Mouse (Mus musculus) liver, embryonic 11.5 days (tissue): ENCODE measurements at regions not wholly inside any gene's neighbourhood (a gene's known extent, or its start where the extent isn't known, plus 50 kb on each side); places are given as distances from the start of the nearest gene placed in this dataset.

Experiments used
- ATAC-seq: fragments of 200-750 bp; cut with Nextera tagmentation; replicated peaks from 2 replicates; pipeline ENCODE4 v1.8.0; 2017; ENCODE audit warnings: moderate number of reproducible peaks, mild to moderate bottlenecking, moderate TSS enrichment, moderate library complexity; ENCODE audit not compliant: low FRiP score
- DNase-seq: peaks from one replicate; pipeline ENCODE4 v3.0.0-alpha.2; 2017; ENCODE audit warnings: low spot score
- H3K27ac ChIP-seq: fragments of 300-500 bp; sonication (generic); 2 replicates; pipeline ENCODE4 v1.5.1; 2014; ENCODE audit warnings: mild to moderate bottlenecking, low read depth, low read length, control low read depth
- H3K27me3 ChIP-seq: fragments of 300-500 bp; sonication (generic); replicated peaks from 2 replicates; pipeline ENCODE4 v1.6.1; 2014; ENCODE audit warnings: low read length, mixed read lengths; ENCODE audit not compliant: control insufficient read depth, insufficient read depth
- H3K36me3 ChIP-seq: fragments of 300-500 bp; sonication (generic); 2 replicates; pipeline ENCODE4 v1.6.1; 2014; ENCODE audit warnings: mild to moderate bottlenecking, low read length, moderate library complexity, mixed read lengths; ENCODE audit not compliant: control insufficient read depth, insufficient read depth
- H3K4me1 ChIP-seq: fragments of 300-500 bp; sonication (generic); replicated peaks from 2 replicates; pipeline ENCODE4 v1.6.1; 2014; ENCODE audit warnings: low read length, mixed read lengths; ENCODE audit not compliant: control insufficient read depth, insufficient read depth
- H3K4me2 ChIP-seq: fragments of 300-500 bp; sonication (generic); 2 replicates; pipeline ENCODE4 v1.6.1; 2014; ENCODE audit warnings: mild to moderate bottlenecking, control low read depth, moderate library complexity
- H3K4me3 ChIP-seq: fragments of 300-500 bp; sonication (generic); 2 replicates; pipeline ENCODE4 v1.5.1; 2014; ENCODE audit warnings: low read depth, low read length, control low read depth
- H3K9ac ChIP-seq: fragments of 300-500 bp; sonication (generic); 2 replicates; pipeline ENCODE4 v1.6.1; 2014; ENCODE audit warnings: low read depth, low read length, control low read depth
- H3K9me3 ChIP-seq: fragments of 300-500 bp; sonication (generic); 2 replicates; pipeline ENCODE4 v1.6.1; 2016; ENCODE audit warnings: low read length, inconsistent platforms, mixed read lengths; ENCODE audit not compliant: control insufficient read depth
- WGBS: fragments of 180-500 bp; shearing (Covaris S2); extraction: QIAGEN DNeasy Blood & Tissue Kit; methylation state at CpG from one replicate; pipeline ENCODE4 v1.1.7; 2014; 5-methylcytosine and 5-hydroxymethylcytosine counted together

- Histone ChIP-seq H3K4me2 (no peak overlapping the region), H3K4me3 (no peak overlapping the region), H3K9ac (no peak overlapping the region), H3K27ac (no peak overlapping the region), H3K36me3 (no peaks in the 10 kb centered on the region), H3K27me3 (no peaks in the 10 kb centered on the region), H3K4me1 (no peaks in the 10 kb centered on the region), H3K9me3 (no peaks in the 10 kb centered on the region)
- no peak for DNase-seq
- WGBS = 55% methylated on average over 4 of the region's 4 CpGs
- ATAC-seq = no peak
These were observed 103.6 kb upstream of the Smad3 start for GRCm38 (mm10) chr9:63861418-63861817.

DNA sequence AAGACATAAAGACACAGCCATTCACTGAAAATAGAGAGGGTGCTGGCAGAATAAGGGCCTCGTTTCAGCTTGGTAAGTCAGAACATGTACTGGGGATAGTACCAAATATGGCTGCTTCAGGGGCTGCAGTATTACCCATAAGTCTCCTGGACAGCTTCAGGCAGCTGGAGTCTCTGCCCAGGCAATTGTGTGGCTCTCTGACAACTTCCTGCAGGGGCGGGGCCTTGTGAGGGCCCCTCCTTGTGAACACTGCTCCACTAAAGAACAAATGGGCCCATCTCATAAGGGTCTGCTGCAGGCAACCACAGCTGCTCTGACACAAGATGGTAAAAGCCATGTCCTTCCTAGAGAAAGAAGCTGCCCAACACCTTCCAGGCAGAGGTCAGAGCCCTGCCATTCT is 102.4 kb upstream of the Smad3 start:
- DNase-seq (no peak), ATAC-seq (no peak)
- Histone ChIP-seq H3K9ac (no peak overlapping the region), H3K27ac (no peak overlapping the region), H3K27me3 (no peaks in the 10 kb centered on the region), H3K4me3 (no peak overlapping the region), H3K4me2 (no peak overlapping the region), H3K9me3 (no peaks in the 10 kb centered on the region), H3K36me3 (no peaks in the 10 kb centered on the region), H3K4me1 (no peaks in the 10 kb centered on the region)
- 82% methylated on average over 2 of the region's 2 CpGs for WGBS

DNA sequence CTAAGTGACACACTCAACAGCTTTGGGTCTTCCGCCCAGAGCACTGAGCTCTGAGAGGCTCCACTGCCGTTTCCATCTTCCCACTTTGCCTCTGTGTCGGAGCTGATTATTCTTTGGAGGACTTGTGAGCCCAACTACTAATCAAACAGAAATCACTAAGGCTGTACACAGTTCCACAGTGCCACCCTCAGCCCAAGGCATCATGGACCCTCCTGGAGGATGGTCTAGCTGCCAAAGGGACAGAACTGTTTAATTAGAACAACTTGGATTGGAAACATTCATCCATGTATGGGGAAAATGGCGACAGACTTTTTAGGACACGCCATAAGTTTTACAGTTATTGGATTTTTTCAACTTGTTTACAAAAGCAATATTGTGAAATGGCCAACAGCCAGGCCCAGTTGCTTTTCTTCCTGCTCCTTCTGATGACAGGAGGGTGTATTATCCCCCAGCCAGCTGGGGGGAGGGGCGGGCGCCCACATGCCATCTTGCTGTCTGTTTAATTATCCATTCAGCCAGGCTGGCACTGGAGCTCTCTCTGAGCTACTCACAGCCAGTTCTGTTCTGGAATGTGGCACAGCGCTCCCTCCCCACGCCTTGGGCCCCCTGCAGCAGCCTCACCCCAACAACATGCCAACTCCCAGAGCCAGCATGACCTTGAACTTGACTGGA is 98.4 kb upstream of the Smad3 start:
- WGBS = 76% methylated on average over 9 of the region's 9 CpGs
- no peak overlapping the region for H3K4me2 ChIP-seq
- DNase-seq = no peak
- no peak for ATAC-seq
- no peaks in the 10 kb centered on the region for H3K27me3 ChIP-seq
- H3K4me3 ChIP-seq = no peak overlapping the region
- H3K9me3 ChIP-seq = no peaks in the 10 kb centered on the region
- H3K36me3 ChIP-seq = no peaks in the 10 kb centered on the region
- no peak overlapping the region for H3K27ac ChIP-seq
- H3K4me1 ChIP-seq = no peaks in the 10 kb centered on the region
- no peak overlapping the region for H3K9ac ChIP-seq

GRCm38 (mm10) chr9:63851809-63852208 is 94.0 kb upstream of the Smad3 start:
- WGBS = 70% methylated on average over 12 of the region's 12 CpGs
- H3K4me2 ChIP-seq = no peak overlapping the region
- no peak overlapping the region for H3K9ac ChIP-seq
- no peaks in the 10 kb centered on the region for H3K36me3 ChIP-seq
- no peak overlapping the region for H3K27ac ChIP-seq
- ATAC-seq (no peak), DNase-seq (no peak)
- no peak overlapping the region for H3K4me3 ChIP-seq
- no peaks in the 10 kb centered on the region for H3K27me3 ChIP-seq
- H3K9me3 ChIP-seq = no peaks in the 10 kb centered on the region
- no peaks in the 10 kb centered on the region for H3K4me1 ChIP-seq

GRCm38 (mm10) chr9:63850316-63850693 is 92.5 kb upstream of the Smad3 start:
- H3K36me3 ChIP-seq = no peaks in the 10 kb centered on the region
- no peak for ATAC-seq
- H3K4me2 ChIP-seq = no peak overlapping the region
- no peak overlapping the region for H3K27ac ChIP-seq
- H3K4me1 ChIP-seq = no peaks in the 10 kb centered on the region
- H3K9ac ChIP-seq = no peak overlapping the region
- H3K4me3 ChIP-seq = no peak overlapping the region
- WGBS = 45% methylated on average over 2 of the region's 2 CpGs
- no peak for DNase-seq
- H3K27me3 ChIP-seq = no peaks in the 10 kb centered on the region
- no peaks in the 10 kb centered on the region for H3K9me3 ChIP-seq

DNA sequence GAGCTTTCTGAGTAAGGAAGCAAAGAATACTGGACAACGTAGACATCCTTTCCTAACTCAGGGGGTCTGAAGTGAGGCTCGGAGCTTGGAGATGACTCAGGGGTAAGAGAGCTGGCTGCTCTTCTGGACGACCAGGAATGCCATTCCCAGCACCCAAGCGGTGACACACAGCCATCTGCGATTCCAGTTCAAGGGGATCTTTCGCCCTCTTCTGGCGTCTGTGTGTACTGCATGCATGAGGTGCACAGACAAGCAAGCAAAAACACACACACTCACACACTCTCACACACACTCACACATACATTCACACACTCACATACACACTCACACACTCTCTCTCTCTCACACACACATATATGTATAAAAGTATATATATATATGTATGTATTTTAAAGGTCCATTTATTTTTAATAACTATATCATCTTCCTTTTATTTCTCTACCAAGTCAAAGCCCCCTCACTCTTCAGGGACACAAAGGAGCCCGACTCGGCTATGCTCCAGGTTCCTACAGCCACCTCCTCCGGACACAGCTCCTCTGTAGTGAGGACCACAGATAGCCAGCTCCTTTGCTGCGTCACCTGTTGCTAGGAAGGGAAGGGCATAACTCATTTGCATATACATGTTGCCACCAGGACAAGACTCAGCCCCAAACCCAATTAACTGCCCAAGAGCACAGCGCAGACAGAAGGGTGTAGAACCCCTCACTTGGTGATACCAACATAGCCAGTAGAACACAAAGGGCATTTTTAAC is 91.9 kb upstream of the Smad3 start:
- H3K9me3 ChIP-seq = no peaks in the 10 kb centered on the region
- no peaks in the 10 kb centered on the region for H3K4me1 ChIP-seq
- no peak overlapping the region for H3K4me2 ChIP-seq
- H3K4me3 ChIP-seq = no peak overlapping the region
- H3K36me3 ChIP-seq = no peaks in the 10 kb centered on the region
- no peak overlapping the region for H3K9ac ChIP-seq
- no peak for DNase-seq
- no peak for ATAC-seq
- no peaks in the 10 kb centered on the region for H3K27me3 ChIP-seq
- H3K27ac ChIP-seq = no peak overlapping the region
- 70% methylated on average over 12 of the region's 12 CpGs for WGBS

GRCm38 (mm10) chr9:63843883-63844485 is 86.2 kb upstream of the Smad3 start:
- peak; percentile 63 for DNase-seq
- H3K4me1 ChIP-seq = no peaks in the 10 kb centered on the region
- H3K4me3 ChIP-seq = no peak overlapping the region
- no peaks in the 10 kb centered on the region for H3K9me3 ChIP-seq
- no peaks in the 10 kb centered on the region for H3K36me3 ChIP-seq
- ATAC-seq = no peak
- 33% methylated on average over 10 of the region's 10 CpGs for WGBS
- no peak overlapping the region for H3K27ac ChIP-seq
- H3K4me2 ChIP-seq = no peak overlapping the region
- H3K27me3 ChIP-seq = no peaks in the 10 kb centered on the region
- no peak overlapping the region for H3K9ac ChIP-seq

GRCm38 (mm10) chr9:63843431-63843830 is 85.6 kb upstream of the Smad3 start:
- Histone ChIP-seq H3K27ac (no peak overlapping the region), H3K36me3 (no peaks in the 10 kb centered on the region), H3K4me3 (no peak overlapping the region), H3K9ac (no peak overlapping the region), H3K27me3 (no peaks in the 10 kb centered on the region), H3K4me2 (no peak overlapping the region), H3K9me3 (no peaks in the 10 kb centered on the region), H3K4me1 (no peaks in the 10 kb centered on the region)
- ATAC-seq (no peak), DNase-seq (no peak)
- WGBS = 38% methylated on average over 2 of the region's 2 CpGs

DNA sequence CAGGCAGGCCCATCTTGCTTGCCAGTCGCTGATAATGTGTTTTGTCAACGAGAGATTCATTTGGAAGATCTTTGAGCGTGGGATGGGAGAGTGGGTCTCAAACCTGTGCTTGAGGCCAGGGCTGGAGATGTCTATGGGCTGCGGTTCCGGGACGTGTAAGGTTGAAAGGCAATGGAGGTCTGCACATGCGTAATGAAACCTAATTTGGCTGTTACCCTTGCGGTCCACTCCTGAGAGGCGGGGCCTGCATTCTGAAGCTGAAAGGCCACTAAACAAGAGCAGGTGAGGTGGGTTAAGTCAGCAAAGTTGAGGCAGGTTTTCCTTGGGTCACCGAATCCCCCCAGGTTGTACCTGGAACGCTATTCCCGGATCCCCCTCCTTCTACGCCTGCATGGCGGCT is 83.3 kb upstream of the Smad3 start:
- Histone ChIP-seq H3K4me3 (no peak overlapping the region), H3K9ac (no peak overlapping the region)
- DNase-seq = no peak

More for the DNA sequence above, 83.3 kb upstream of the Smad3 start:
- no peak overlapping the region for H3K4me2 ChIP-seq
- no peaks in the 10 kb centered on the region for H3K36me3 ChIP-seq
- no peaks in the 10 kb centered on the region for H3K9me3 ChIP-seq
- H3K4me1 ChIP-seq = no peaks in the 10 kb centered on the region
- H3K27me3 ChIP-seq = no peaks in the 10 kb centered on the region
- H3K27ac ChIP-seq = no peak overlapping the region
- 79% methylated on average over 14 of the region's 14 CpGs for WGBS
- no peak for ATAC-seq
